Mouse (Mus musculus) midbrain, postnatal 0 days (tissue): ENCODE measurements around the gene Il17c. TPM values are rescaled to one million over a fixed set of nuclear protein-coding genes. Genes with fewer than 3 reads are reported as not detected.

ENCODE experiments used
- ATAC-seq: fragments of 200-750 bp; cut with Nextera tagmentation; 2 replicates; pipeline ENCODE4 v1.8.0; 2017; ENCODE audit warnings: moderate number of reproducible peaks, mild to moderate bottlenecking, moderate TSS enrichment, moderate library complexity; ENCODE audit not compliant: low FRiP score
- DNase-seq: peaks from one replicate; pipeline ENCODE4 v3.0.0-alpha.2; 2015; ENCODE audit warnings: low spot score
- H3K27ac ChIP-seq: fragments of 300-500 bp; sonication (generic); 2 replicates; pipeline ENCODE4 v1.5.1; 2014; ENCODE audit warnings: low read depth, mild to moderate bottlenecking, low read length, mixed read lengths
- H3K27me3 ChIP-seq: fragments of 300-500 bp; sonication (generic); 2 replicates; pipeline ENCODE4 v1.6.1; 2014; ENCODE audit warnings: low read length, control low read depth, mixed read lengths; ENCODE audit not compliant: insufficient read depth
- H3K36me3 ChIP-seq: fragments of 300-500 bp; sonication (generic); 2 replicates; pipeline ENCODE4 v1.6.1; 2014; ENCODE audit warnings: low read length, control low read depth, mixed read lengths; ENCODE audit not compliant: insufficient read depth
- H3K4me1 ChIP-seq: fragments of 300-500 bp; sonication (generic); 2 replicates; pipeline ENCODE4 v1.6.1; 2014; ENCODE audit warnings: mild to moderate bottlenecking, control low read depth, antibody characterized with exemption, low read length, mixed read lengths; ENCODE audit not compliant: insufficient read depth
- H3K4me2 ChIP-seq: fragments of 300-500 bp; sonication (generic); 2 replicates; pipeline ENCODE4 v1.6.1; 2014; ENCODE audit warnings: low read depth, mild to moderate bottlenecking, low read length, mixed read lengths; ENCODE audit not compliant: poor library complexity, severe bottlenecking
- H3K4me3 ChIP-seq: fragments of 300-500 bp; sonication (generic); 2 replicates; pipeline ENCODE4 v1.5.1; 2014; ENCODE audit warnings: low read depth, mild to moderate bottlenecking, low read length, moderate library complexity
- H3K9ac ChIP-seq: fragments of 300-500 bp; sonication (generic); replicated peaks from 2 replicates; pipeline ENCODE4 v1.6.1; 2014; ENCODE audit warnings: mild to moderate bottlenecking, low read length, moderate library complexity, mixed read lengths; ENCODE audit not compliant: poor library complexity, severe bottlenecking
- H3K9me3 ChIP-seq: fragments of 300-500 bp; sonication (generic); 2 replicates; pipeline ENCODE4 v1.6.1; 2016; ENCODE audit warnings: low read length, control low read depth
- CTCF ChIP-seq: IDR thresholded peaks from 2 replicates; pipeline ENCODE4 v1.5.1; 2016; ENCODE audit warnings: antibody characterized with exemption, mild to moderate bottlenecking
- WGBS: fragments of 180-500 bp; shearing (Covaris S2); extraction: QIAGEN DNeasy Blood & Tissue Kit; methylation state at CpG from one replicate; pipeline ENCODE4 v1.1.7; 2014; 5-methylcytosine and 5-hydroxymethylcytosine counted together
- polyA plus RNA-seq: library from polyadenylated mRNA; unstranded; fragments of >200 nt; fragmentation: Nextera tagmentation; extraction: Ambion mirVana; gene quantifications from 2 replicates; pipeline ENCODE4 v1.2.1, GENCODE M21; 2015
- total RNA-seq: library from RNA; depleted of rRNA; stranded (reverse); fragments of >200 nt; gene quantifications from 2 replicates; pipeline ENCODE4 v1.2.3, GENCODE M21; 2014

The Il17c gene
- total and polyA plus RNA-seq, 2 experiments from 2014 or later = 0.37 TPM; not detected in 1

GRCm38 (mm10) chr8:122444058-122444748 is 22.4 kb downstream of the Il17c start:
- H3K27me3 ChIP-seq = no peaks in the 10 kb centered on the region
- 6% methylated on average over 19 of the region's 19 CpGs for whole genome bisulfite sequencing
- peak overlapping the region; percentile 74 for H3K4me3 ChIP-seq
- DNase-seq (peak; percentile 94), ATAC-seq (peak; percentile 38; the same call in 1 of the 2 replicates)
- H3K27ac ChIP-seq = peak overlapping the region; percentile 86
- peaks cover 13% of the 10 kb centered on the region; the same call in 1 of the 2 replicates for H3K4me1 ChIP-seq
- no peak for TF ChIP-seq CTCF
- peak overlapping the region; percentile 76 for H3K4me2 ChIP-seq
- peaks cover 8% of the 10 kb centered on the region; the same call in 1 of the 2 replicates for H3K36me3 ChIP-seq
- peak overlapping the region; percentile 64 for H3K9ac ChIP-seq
- H3K9me3 ChIP-seq = no peaks in the 10 kb centered on the region

- no peaks in the 10 kb centered on the region for H3K27me3 ChIP-seq
- 0 out of 2 replicates have a peak overlapping the region, but pooled peaks have one; percentile 13 for H3K9ac ChIP-seq
- H3K4me2 ChIP-seq = peak overlapping the region; percentile 76
- peak overlapping the region; percentile 86; the same call in 1 of the 2 replicates for H3K27ac ChIP-seq
- DNase-seq (no peak), ATAC-seq (no peak)
- no peaks in the 10 kb centered on the region for H3K9me3 ChIP-seq
- no peaks in the 10 kb centered on the region for H3K36me3 ChIP-seq
- no peak overlapping the region for H3K4me3 ChIP-seq
- peaks cover 13% of the 10 kb centered on the region; the same call in 1 of the 2 replicates for H3K4me1 ChIP-seq
- WGBS = 62% methylated on average over 3 of the region's 3 CpGs
- TF ChIP-seq CTCF = peak; percentile 28
Measured at GRCm38 (mm10) chr8:122445203-122445602, 23.4 kb downstream of the Il17c start.

GRCm38 (mm10) chr8:122451161-122451703 is 29.4 kb downstream of the Il17c start:
- no peak overlapping the region for H3K27ac ChIP-seq
- no peaks in the 10 kb centered on the region for H3K9me3 ChIP-seq
- H3K9ac ChIP-seq = no peak overlapping the region
- no peaks in the 10 kb centered on the region for H3K36me3 ChIP-seq
- TF ChIP-seq CTCF = no peak
- ATAC-seq (no peak), DNase-seq (no peak)
- WGBS = 81% methylated on average over 7 of the region's 7 CpGs
- no peak overlapping the region for H3K4me2 ChIP-seq
- no peaks in the 10 kb centered on the region for H3K27me3 ChIP-seq
- H3K4me1 ChIP-seq = no peaks in the 10 kb centered on the region
- no peak overlapping the region for H3K4me3 ChIP-seq

- no peak for TF ChIP-seq CTCF
- H3K9me3 ChIP-seq = no peaks in the 10 kb centered on the region
- no peak overlapping the region for H3K4me3 ChIP-seq
- H3K27me3 ChIP-seq = no peaks in the 10 kb centered on the region
- no peak overlapping the region for H3K9ac ChIP-seq
- no peak overlapping the region for H3K27ac ChIP-seq
- no peaks in the 10 kb centered on the region for H3K36me3 ChIP-seq
- DNase-seq (no peak), ATAC-seq (no peak)
- no peak overlapping the region for H3K4me2 ChIP-seq
- WGBS = 92% methylated on average over 10 of the region's 10 CpGs
- H3K4me1 ChIP-seq = no peaks in the 10 kb centered on the region
Measured at GRCm38 (mm10) chr8:122452154-122452553, 30.3 kb downstream of the Il17c start.

GRCm38 (mm10) chr8:122454409-122454808 is 32.6 kb downstream of the Il17c start:
- H3K4me3 ChIP-seq = no peak overlapping the region
- 87% methylated on average over 6 of the region's 6 CpGs for WGBS
- no peaks in the 10 kb centered on the region for H3K9me3 ChIP-seq
- DNase-seq = no peak
- no peak for ATAC-seq
- no peak overlapping the region for H3K27ac ChIP-seq
- no peak overlapping the region for H3K9ac ChIP-seq
- H3K4me2 ChIP-seq = no peak overlapping the region
- no peaks in the 10 kb centered on the region for H3K4me1 ChIP-seq
- no peak for TF ChIP-seq CTCF
- no peaks in the 10 kb centered on the region for H3K36me3 ChIP-seq
- H3K27me3 ChIP-seq = peaks cover 9% of the 10 kb centered on the region; the same call in 1 of the 2 replicates

- Histone ChIP-seq H3K4me3 (no peak overlapping the region), H3K9ac (0 out of 2 replicates have a peak overlapping the region, but pooled peaks have one; percentile 13), H3K36me3 (no peaks in the 10 kb centered on the region), H3K4me1 (peaks cover 6% of the 10 kb centered on the region; the same call in 1 of the 2 replicates), H3K27ac (no peak overlapping the region), H3K4me2 (no peak overlapping the region), H3K27me3 (peaks cover 36% of the 10 kb centered on the region), H3K9me3 (no peaks in the 10 kb centered on the region)
- 73% methylated on average over 11 of the region's 11 CpGs for WGBS
- DNase-seq (no peak), ATAC-seq (no peak)
- no peak for TF ChIP-seq CTCF
Measured at GRCm38 (mm10) chr8:122457171-122457570, 35.4 kb downstream of the Il17c start.
